Mouse (Mus musculus) adrenal gland, adult 8-10 months (tissue): ENCODE measurements around the gene Coro6. TPM values are rescaled to one million over a fixed set of nuclear protein-coding genes. Genes with fewer than 3 reads are reported as not detected.
A peak's percentile ranks its signal among the peaks of the same experiment; 100 is the strongest.

ENCODE experiments used
- DNase-seq: peaks from one replicate; pipeline ENCODE4 v3.0.0; 2022
- total RNA-seq, 4 experiments: library from RNA; stranded (reverse); gene quantifications; 2 replicates each; pipeline ENCODE4 v1.2.4; 2022

The Coro6 gene
- total RNA-seq, 4 experiments from 2014 or later, result 0.73 to 6.4 (median 3.8) TPM

- no peak for DNase-seq
Measured at GRCm38 (mm10) chr11:77465111-77465510, 2.9 kb downstream of the Coro6 start.

- no peak for DNase-seq
Measured at GRCm38 (mm10) chr11:77466544-77466943, 4.3 kb downstream of the Coro6 start.

- DNase-seq, result peak; percentile 53
Measured at GRCm38 (mm10) chr11:77467157-77467556, 4.9 kb downstream of the Coro6 start.

GRCm38 (mm10) chr11:77467784-77468183 lies 5.6 kb downstream of the Coro6 start:
- peak; percentile 52 for DNase-seq

- no peak for DNase-seq
Measured at GRCm38 (mm10) chr11:77468397-77468796, 6.2 kb downstream of the Coro6 start.

GRCm38 (mm10) chr11:77471407-77471806 lies 9.2 kb downstream of the Coro6 start:
- DNase-seq, result no peak

GRCm38 (mm10) chr11:77472775-77473174 lies 10.6 kb downstream of the Coro6 start:
- no peak for DNase-seq

- no peak for DNase-seq
Measured at GRCm38 (mm10) chr11:77476216-77476615, 14.0 kb downstream of the Coro6 start.

- no peak for DNase-seq
Measured at GRCm38 (mm10) chr11:77476895-77477294, 14.7 kb downstream of the Coro6 start.

- no peak for DNase-seq
Measured at GRCm38 (mm10) chr11:77483043-77483442, 20.8 kb downstream of the Coro6 start.

- no peak for DNase-seq
Measured at GRCm38 (mm10) chr11:77483510-77484255, 21.5 kb downstream of the Coro6 start.

- no peak for DNase-seq
Measured at GRCm38 (mm10) chr11:77485229-77485628, 23.0 kb downstream of the Coro6 start.

GRCm38 (mm10) chr11:77486798-77487197 lies 24.6 kb downstream of the Coro6 start:
- DNase-seq, result no peak

- DNase-seq, result no peak
Measured at GRCm38 (mm10) chr11:77488771-77489581, 26.8 kb downstream of the Coro6 start.

GRCm38 (mm10) chr11:77489591-77490235 lies 27.5 kb downstream of the Coro6 start, which contains the start of gene Ankrd13b:
TSS of gene Ankrd13b (minus strand) at chr11:77489678.
- DNase-seq, result peak; percentile 69

- no peak for DNase-seq
Measured at GRCm38 (mm10) chr11:77490451-77490850, 28.2 kb downstream of the Coro6 start.

GRCm38 (mm10) chr11:77491123-77491501 lies 28.9 kb downstream of the Coro6 start:
- peak; percentile 79 for DNase-seq

- peak; percentile 66 for DNase-seq
Measured at GRCm38 (mm10) chr11:77491502-77492291, 29.5 kb downstream of the Coro6 start.

GRCm38 (mm10) chr11:77492311-77492871 lies 30.2 kb downstream of the Coro6 start:
- DNase-seq, result peak; percentile 36

- DNase-seq, result peak; percentile 92
Measured at GRCm38 (mm10) chr11:77492911-77493332, 30.7 kb downstream of the Coro6 start.

GRCm38 (mm10) chr11:77493512-77494343 lies 31.5 kb downstream of the Coro6 start, which contains the start of gene Git1:
TSS of gene Git1 (plus strand) at chr11:77493562.
- peak; percentile 45 for DNase-seq
